Mouse (Mus musculus): ENCODE measurements around the gene 1700021F07Rik. TPM values are rescaled to one million over a fixed set of nuclear protein-coding genes. Genes with fewer than 3 reads are reported as not detected.

1700021F07Rik gene
- polyA plus RNA-seq, 1 experiment from 2014 or later: not detected

Other genes with a start within 250 kb of the 1700021F07Rik start
- 10.4 and 12.0 TPM in 2 replicates for gene Pmepa1, start 246.1 kb upstream of the 1700021F07Rik start, polyA plus RNA-seq (2014; fragmentation: Nextera tagmentation; extraction: Ambion mirVana)
- not detected in 2 replicates for gene Ankrd60, start 55.8 kb downstream of the 1700021F07Rik start, polyA plus RNA-seq (2014; fragmentation: Nextera tagmentation; extraction: Ambion mirVana)
- gene Rab22a, start 137.2 kb downstream of the 1700021F07Rik start, polyA plus RNA-seq (2014; fragmentation: Nextera tagmentation; extraction: Ambion mirVana): 33.0 and 34.5 TPM in 2 replicates
- not detected in 2 replicates for gene 1700010B08Rik, start 196.8 kb downstream of the 1700021F07Rik start, polyA plus RNA-seq (2014; fragmentation: Nextera tagmentation; extraction: Ambion mirVana)
- gene Vapb, start 214.9 kb downstream of the 1700021F07Rik start, polyA plus RNA-seq (2014; fragmentation: Nextera tagmentation; extraction: Ambion mirVana): 10.5 and 11.7 TPM in 2 replicates